Mouse (Mus musculus) embryonic facial prominence, embryonic 13.5 days (tissue): ENCODE measurements around the gene Ttc23. TPM values are rescaled to one million over a fixed set of nuclear protein-coding genes. Genes with fewer than 3 reads are reported as not detected.
A peak's percentile ranks its signal among the peaks of the same experiment; 100 is the strongest.

ENCODE experiments used
- ATAC-seq: fragments of 200-750 bp; cut with Nextera tagmentation; 2 replicates; pipeline ENCODE4 v1.8.0; 2017; ENCODE audit warnings: low read depth; ENCODE audit not compliant: insufficient number of reproducible peaks, insufficient read depth, low FRiP score, low TSS enrichment
- H3K27ac ChIP-seq: fragments of 300-500 bp; sonication (generic); 2 replicates; pipeline ENCODE4 v1.5.1; 2015; ENCODE audit warnings: moderate library complexity, mild to moderate bottlenecking, inconsistent platforms
- H3K27me3 ChIP-seq: fragments of 300-500 bp; sonication (generic); 2 replicates; pipeline ENCODE4 v1.6.1; 2015; ENCODE audit warnings: mild to moderate bottlenecking, inconsistent platforms
- H3K36me3 ChIP-seq: fragments of 300-500 bp; sonication (generic); 2 replicates; pipeline ENCODE4 v1.6.1; 2015; ENCODE audit warnings: mild to moderate bottlenecking, inconsistent platforms
- H3K4me1 ChIP-seq: fragments of 300-500 bp; sonication (generic); 2 replicates; pipeline ENCODE4 v1.6.1; 2015; ENCODE audit warnings: inconsistent platforms
- H3K4me2 ChIP-seq: fragments of 300-500 bp; sonication (generic); 2 replicates; pipeline ENCODE4 v1.6.1; 2015; ENCODE audit warnings: moderate library complexity, mild to moderate bottlenecking, inconsistent platforms
- H3K4me3 ChIP-seq: fragments of 300-500 bp; sonication (generic); 2 replicates; pipeline ENCODE4 v1.5.1; 2015; ENCODE audit warnings: mild to moderate bottlenecking, inconsistent platforms
- H3K9ac ChIP-seq: fragments of 300-500 bp; sonication (generic); 2 replicates; pipeline ENCODE4 v1.6.1; 2015; ENCODE audit warnings: mild to moderate bottlenecking, inconsistent platforms
- H3K9me3 ChIP-seq: fragments of 300-500 bp; sonication (generic); 2 replicates; pipeline ENCODE4 v1.6.1; 2016; ENCODE audit warnings: inconsistent platforms
- WGBS: fragments of 180-500 bp; shearing (Covaris S2); methylation state at CpG from one replicate; pipeline ENCODE4 v1.1.7; 2015; ENCODE audit warnings: mixed read lengths; 5-methylcytosine and 5-hydroxymethylcytosine counted together
- microRNA-seq: library from miRNA; unstranded; fragments of <30 nt; microRNA quantifications from one replicate; pipeline ENCODE4, GENCODE M21; 2016
- polyA plus RNA-seq: library from polyadenylated mRNA; unstranded; fragments of >200 nt; fragmentation: Nextera tagmentation; extraction: Ambion mirVana; gene quantifications from 2 replicates; pipeline ENCODE4 v1.2.1, GENCODE M21; 2015

Gene Ttc23
- polyA plus RNA-seq, 1 experiment from 2014 or later = 44.9 TPM

DNA sequence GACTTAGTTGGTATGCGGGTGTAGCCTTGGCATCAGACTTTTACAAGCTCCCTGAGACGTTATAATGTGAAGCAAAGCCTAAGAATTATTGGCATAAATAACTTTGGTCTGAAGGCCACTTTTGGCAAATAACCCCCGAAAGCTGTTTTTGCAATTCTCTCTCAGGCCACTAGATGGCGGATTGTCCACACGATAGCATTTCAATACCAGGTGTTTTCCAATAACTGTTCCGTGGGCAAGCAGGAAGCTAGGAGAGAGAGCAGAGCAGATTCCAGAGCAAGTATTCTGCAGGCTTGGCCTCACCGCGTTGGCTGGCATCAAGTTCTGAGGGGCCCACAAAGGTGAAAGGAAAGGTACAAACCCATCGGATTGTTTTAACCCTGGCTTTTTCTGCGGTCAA lies 141.5 kb downstream of the Ttc23 start:
- no peak for ATAC-seq
- H3K4me3 ChIP-seq = no peak overlapping the region
- H3K9ac ChIP-seq = no peak overlapping the region
- H3K4me1 ChIP-seq = peaks cover 8% of the 10 kb centered on the region; the same call in 1 of the 2 replicates
- H3K36me3 ChIP-seq = no peaks in the 10 kb centered on the region
- no peak overlapping the region for H3K27ac ChIP-seq
- H3K4me2 ChIP-seq = peak overlapping the region; percentile 18; the same call in 1 of the 2 replicates
- WGBS = 12% methylated on average over 10 of the region's 10 CpGs
- H3K27me3 ChIP-seq = no peaks in the 10 kb centered on the region
- H3K9me3 ChIP-seq = no peaks in the 10 kb centered on the region

DNA sequence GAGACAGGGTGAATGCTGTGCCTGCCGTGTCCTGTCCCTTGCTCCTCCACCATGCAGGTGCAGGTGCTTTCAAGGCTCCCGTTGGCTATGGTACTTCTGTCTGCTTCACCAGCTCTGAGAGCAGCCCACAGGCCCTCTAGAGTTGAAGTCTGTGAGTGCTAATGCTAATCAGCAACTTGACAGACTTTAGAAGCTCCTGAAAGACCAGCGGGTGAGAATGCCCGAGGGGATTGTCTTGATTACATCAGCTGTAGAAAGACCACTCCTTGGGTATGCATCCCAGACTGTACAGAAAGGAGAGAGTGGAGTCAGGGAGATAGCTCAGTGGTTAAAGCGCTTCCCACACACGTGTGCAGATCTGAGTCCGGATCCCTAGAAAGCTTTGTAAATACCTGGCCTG lies 144.0 kb downstream of the Ttc23 start:
- Histone ChIP-seq H3K36me3 (no peaks in the 10 kb centered on the region), H3K4me2 (no peak overlapping the region), H3K9ac (no peak overlapping the region), H3K9me3 (no peaks in the 10 kb centered on the region), H3K27ac (no peak overlapping the region), H3K4me3 (no peak overlapping the region), H3K4me1 (peaks cover 8% of the 10 kb centered on the region; the same call in 1 of the 2 replicates), H3K27me3 (no peaks in the 10 kb centered on the region)
- no peak for ATAC-seq
- 46% methylated on average over 7 of the region's 7 CpGs for WGBS

DNA sequence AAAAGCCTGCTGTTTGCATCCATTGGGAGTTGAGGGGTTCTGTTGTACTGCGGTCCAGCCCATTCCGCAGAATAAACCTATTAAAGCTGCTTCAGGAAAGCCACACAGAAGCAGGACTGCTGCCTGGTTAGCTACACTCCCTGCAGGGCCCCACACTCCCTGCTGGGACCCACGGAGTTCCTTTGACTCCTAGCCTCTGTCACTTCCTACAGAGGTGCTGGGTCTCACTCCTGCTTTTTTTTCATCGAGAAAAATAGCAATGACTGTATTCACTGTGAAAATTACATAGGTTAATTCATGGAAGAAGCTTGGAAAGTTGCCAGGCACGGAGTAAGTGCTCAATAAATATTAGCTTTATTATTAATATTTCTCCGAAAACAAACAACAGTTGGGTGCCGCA lies 146.2 kb downstream of the Ttc23 start:
- no peak for ATAC-seq
- no peak overlapping the region for H3K9ac ChIP-seq
- WGBS = 69% methylated on average over 7 of the region's 7 CpGs
- H3K36me3 ChIP-seq = no peaks in the 10 kb centered on the region
- no peaks in the 10 kb centered on the region for H3K27me3 ChIP-seq
- H3K9me3 ChIP-seq = no peaks in the 10 kb centered on the region
- no peak overlapping the region for H3K4me3 ChIP-seq
- H3K27ac ChIP-seq = no peak overlapping the region
- peaks cover 17% of the 10 kb centered on the region for H3K4me1 ChIP-seq
- no peak overlapping the region for H3K4me2 ChIP-seq

DNA sequence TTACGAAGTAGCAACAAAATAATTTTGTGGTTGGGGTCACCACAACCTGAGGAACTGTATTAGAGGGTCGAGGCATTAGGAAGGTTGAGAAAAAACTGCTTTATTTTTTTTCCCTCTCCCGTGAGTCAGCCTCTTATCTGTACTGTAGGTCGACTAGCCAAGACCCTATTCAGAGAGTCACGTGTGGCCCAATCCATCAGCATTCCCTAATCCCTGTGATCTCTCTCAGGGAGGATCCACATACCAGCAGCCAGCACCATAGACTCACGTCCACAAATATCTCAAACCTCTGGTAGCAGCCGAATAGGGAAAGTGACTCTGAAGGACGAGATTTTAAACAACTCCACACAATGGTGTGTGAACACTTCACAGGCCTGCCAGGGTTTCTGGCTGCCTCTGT lies 149.9 kb downstream of the Ttc23 start:
- no peak for ATAC-seq

DNA sequence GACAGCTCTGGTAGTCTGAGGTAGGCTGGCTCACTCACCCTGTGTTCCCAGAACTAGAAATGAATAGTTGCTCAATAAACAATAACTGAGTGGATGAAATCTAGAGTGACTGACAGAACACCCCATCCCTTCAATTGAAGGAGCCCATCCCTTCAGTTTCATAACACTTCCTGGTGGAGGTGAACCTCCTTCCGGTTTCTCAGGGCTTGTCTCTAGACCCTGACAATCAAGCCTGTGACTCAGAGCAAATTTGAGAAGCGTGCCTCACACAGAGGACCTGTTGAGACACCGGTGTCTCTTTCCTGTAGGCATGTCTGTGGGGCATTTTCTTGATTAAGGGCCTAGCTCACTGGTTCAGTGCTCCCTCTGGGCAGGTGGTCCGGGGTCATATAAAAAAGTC lies 151.3 kb downstream of the Ttc23 start:
- Histone ChIP-seq H3K4me3 (no peak overlapping the region), H3K9ac (no peak overlapping the region), H3K27me3 (peaks cover 3% of the 10 kb centered on the region; the same call in 1 of the 2 replicates), H3K9me3 (no peaks in the 10 kb centered on the region), H3K27ac (no peak overlapping the region), H3K36me3 (no peaks in the 10 kb centered on the region), H3K4me1 (peaks cover 20% of the 10 kb centered on the region), H3K4me2 (no peak overlapping the region)
- ATAC-seq = no peak
- WGBS = 72% methylated on average over 4 of the region's 4 CpGs

More for the DNA sequence above, 149.9 kb downstream of the Ttc23 start:
- 48% methylated on average over 8 of the region's 8 CpGs for WGBS
- Histone ChIP-seq H3K4me2 (no peak overlapping the region), H3K27ac (no peak overlapping the region), H3K4me1 (peaks cover 17% of the 10 kb centered on the region), H3K36me3 (no peaks in the 10 kb centered on the region), H3K9me3 (no peaks in the 10 kb centered on the region), H3K9ac (no peak overlapping the region), H3K4me3 (no peak overlapping the region), H3K27me3 (peaks cover 3% of the 10 kb centered on the region; the same call in 1 of the 2 replicates)

DNA sequence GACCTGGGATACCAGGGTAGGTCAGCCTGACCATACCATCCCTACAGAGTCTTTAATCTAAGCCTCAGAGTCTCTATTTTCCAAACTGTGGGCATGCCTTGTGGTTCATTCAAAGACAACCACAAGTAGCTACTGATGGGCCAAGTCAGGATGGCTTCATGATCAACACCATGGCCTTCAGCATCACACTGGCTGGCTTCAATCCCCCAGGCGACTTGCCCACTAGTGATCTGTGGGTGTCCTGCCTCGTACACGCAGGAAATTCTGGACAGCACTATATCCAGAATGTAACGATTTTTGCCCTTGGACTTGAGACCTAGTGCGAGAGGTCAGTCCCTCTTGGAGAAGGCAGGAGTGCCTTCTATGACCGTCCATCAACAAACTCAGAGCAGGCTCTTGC lies 153.3 kb downstream of the Ttc23 start:
- no peaks in the 10 kb centered on the region for H3K36me3 ChIP-seq
- WGBS = 83% methylated on average over 6 of the region's 6 CpGs

DNA sequence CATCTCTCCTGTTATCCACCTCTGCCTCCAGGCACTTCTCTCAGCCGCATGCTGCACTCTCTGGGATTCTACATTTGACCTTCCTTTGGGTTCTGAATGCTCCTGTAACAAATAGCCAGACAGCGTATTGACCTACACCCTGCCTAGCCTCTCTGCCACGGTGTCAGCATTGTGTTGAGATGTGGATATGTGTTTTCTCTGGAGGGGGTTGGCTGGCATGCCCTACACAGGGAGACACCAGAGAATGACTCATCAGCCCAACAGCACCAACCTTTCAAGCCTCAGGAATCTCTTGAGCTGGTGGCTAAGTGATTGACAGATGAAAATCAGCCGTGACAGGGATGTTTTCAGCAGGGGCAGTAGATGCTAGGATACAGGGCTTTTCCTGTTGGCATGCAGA lies 153.8 kb downstream of the Ttc23 start:
- Histone ChIP-seq H3K27ac (no peak overlapping the region), H3K27me3 (peaks cover 3% of the 10 kb centered on the region; the same call in 1 of the 2 replicates), H3K36me3 (no peaks in the 10 kb centered on the region), H3K4me1 (peaks cover 24% of the 10 kb centered on the region), H3K9ac (no peak overlapping the region), H3K4me3 (no peak overlapping the region), H3K4me2 (no peak overlapping the region), H3K9me3 (no peaks in the 10 kb centered on the region)
- WGBS = 45% methylated on average over 4 of the region's 4 CpGs
- no peak for ATAC-seq

More for the DNA sequence above, 153.3 kb downstream of the Ttc23 start:
- H3K9me3 ChIP-seq = no peaks in the 10 kb centered on the region
- H3K4me1 ChIP-seq = peaks cover 24% of the 10 kb centered on the region
- no peak overlapping the region for H3K4me3 ChIP-seq
- H3K27me3 ChIP-seq = peaks cover 3% of the 10 kb centered on the region; the same call in 1 of the 2 replicates
- no peak overlapping the region for H3K4me2 ChIP-seq
- no peak overlapping the region for H3K9ac ChIP-seq
- no peak overlapping the region for H3K27ac ChIP-seq
- ATAC-seq = no peak

DNA sequence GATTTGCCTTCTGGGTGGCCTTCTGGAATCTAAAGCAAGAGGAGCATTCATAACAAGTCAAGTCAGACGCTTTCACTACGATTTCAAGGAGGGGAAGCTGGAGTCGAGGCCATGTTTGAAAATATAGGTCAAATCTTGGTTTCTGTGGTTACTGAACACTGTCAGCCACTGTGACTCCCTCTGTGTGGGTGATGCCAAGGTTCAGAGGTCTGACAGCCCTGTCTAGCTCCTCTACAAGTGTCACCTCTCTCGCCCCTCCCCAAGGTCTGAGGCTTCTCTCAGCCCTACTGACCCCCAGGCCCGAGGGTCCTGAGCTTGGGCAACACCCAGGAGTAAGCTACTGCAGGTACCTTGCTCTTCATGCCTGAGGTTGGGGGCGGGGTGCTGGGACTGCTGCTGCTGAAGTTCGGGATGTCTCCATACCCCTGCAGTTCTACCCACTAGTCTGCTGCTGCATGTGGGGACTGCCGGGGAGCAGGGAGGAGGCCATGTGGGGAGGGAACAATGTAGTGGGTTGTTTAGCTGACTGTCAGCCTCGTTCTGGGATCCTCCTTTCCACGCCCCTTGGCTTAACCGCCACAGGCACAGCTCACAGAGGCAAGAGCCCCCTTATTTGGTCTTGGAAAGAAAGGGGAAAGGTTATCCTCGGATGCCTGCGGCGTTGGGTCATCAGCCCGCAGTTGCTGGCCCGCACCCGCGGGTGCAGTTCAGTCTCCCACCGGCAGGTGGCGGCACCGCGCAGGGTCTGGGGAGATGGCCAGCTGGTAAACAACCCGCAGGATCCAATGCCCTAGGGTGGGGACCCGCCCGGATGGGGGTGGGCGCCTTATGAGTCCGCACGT lies 156.0 kb downstream of the Ttc23 start:
- peak; percentile 57 for ATAC-seq

DNA sequence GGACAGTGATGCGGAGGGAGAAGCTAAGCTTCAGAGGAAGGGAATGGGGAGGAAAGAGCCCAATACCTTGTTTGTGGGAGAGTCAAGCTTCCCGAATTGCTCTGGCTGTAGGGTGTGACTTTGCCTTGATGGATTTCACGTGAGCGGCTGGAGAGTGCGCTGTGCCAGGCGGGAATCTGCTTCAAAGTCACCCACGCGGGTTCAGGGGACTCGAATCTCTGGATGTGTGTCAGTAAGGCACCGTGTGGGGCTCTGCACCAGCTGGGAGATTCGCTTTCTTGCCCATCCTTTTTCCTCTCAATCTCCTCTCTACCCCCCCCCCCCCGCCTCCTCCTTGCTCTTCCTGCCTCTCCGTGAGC lies 156.6 kb downstream of the Ttc23 start:
- H3K4me1 ChIP-seq = peaks cover 16% of the 10 kb centered on the region
- peaks cover 3% of the 10 kb centered on the region; the same call in 1 of the 2 replicates for H3K27me3 ChIP-seq
- 12% methylated on average over 12 of the region's 13 CpGs for WGBS
- H3K4me3 ChIP-seq = peak overlapping the region; percentile 44
- H3K9me3 ChIP-seq = no peaks in the 10 kb centered on the region
- peak overlapping the region; percentile 33; the same call in 1 of the 2 replicates for H3K27ac ChIP-seq
- no peak for ATAC-seq
- H3K4me2 ChIP-seq = peak overlapping the region; percentile 74
- H3K9ac ChIP-seq = peak overlapping the region; percentile 64
- H3K36me3 ChIP-seq = no peaks in the 10 kb centered on the region

More for the DNA sequence above, 156.0 kb downstream of the Ttc23 start:
- Histone ChIP-seq H3K9me3 (no peaks in the 10 kb centered on the region), H3K4me2 (peak overlapping the region; percentile 74), H3K4me3 (peak overlapping the region; percentile 44), H3K27ac (peak overlapping the region; percentile 33), H3K27me3 (peaks cover 3% of the 10 kb centered on the region; the same call in 1 of the 2 replicates), H3K4me1 (peaks cover 16% of the 10 kb centered on the region), H3K36me3 (no peaks in the 10 kb centered on the region), H3K9ac (peak overlapping the region; percentile 64)
- 11% methylated on average over 28 of the region's 28 CpGs for WGBS

Small RNAs within 50 kb of the gene (microRNA-seq; reads per million reads assigned to microRNA genes)
- gene Gm23844 = not detected

Other genes with a start within 250 kb of the Ttc23 start
- 23.5 and 24.1 TPM in 2 replicates for gene Lrrc28, start 2.1 kb upstream of the Ttc23 start, polyA plus RNA-seq
- 0.76 and 0.79 TPM in 2 replicates for gene Synm, start 112.3 kb downstream of the Ttc23 start, polyA plus RNA-seq